Mouse (Mus musculus) heart, postnatal 0 days (tissue): ENCODE results near the gene Spata3. TPM values are rescaled to one million over a fixed set of nuclear protein-coding genes. Genes with fewer than 3 reads are reported as not detected.
A peak's percentile ranks its signal among the peaks of the same experiment; 100 is the strongest.
"Not testable (repeated sequence)": the region's sequence is repeated elsewhere in the genome, so short reads cannot be mapped to it uniquely, and the experiment has no call there.

Experiments used
- ATAC-seq: fragments of 200-750 bp; cut with Nextera tagmentation; 2 replicates; pipeline ENCODE4 v1.8.0; 2017; ENCODE audit warnings: low read depth, moderate number of reproducible peaks, moderate library complexity; ENCODE audit not compliant: insufficient read depth
- DNase-seq: peaks from one replicate; pipeline ENCODE4 v3.0.0-alpha.2; 2016; ENCODE audit warnings: low spot score
- H3K27ac ChIP-seq: fragments of 300-500 bp; sonication (generic); 2 replicates; pipeline ENCODE4 v1.5.1; 2014; ENCODE audit warnings: low read depth, mild to moderate bottlenecking
- H3K27me3 ChIP-seq: fragments of 300-500 bp; sonication (generic); 2 replicates; pipeline ENCODE4 v1.6.1; 2014; ENCODE audit warnings: low read length, mixed read lengths; ENCODE audit not compliant: control insufficient read depth, insufficient read depth
- H3K36me3 ChIP-seq: fragments of 300-500 bp; sonication (generic); replicated peaks from 2 replicates; pipeline ENCODE4 v1.6.1; 2014; ENCODE audit warnings: low read length, mixed read lengths; ENCODE audit not compliant: control insufficient read depth, insufficient read depth
- H3K4me1 ChIP-seq: fragments of 300-500 bp; sonication (generic); 2 replicates; pipeline ENCODE4 v1.6.1; 2014; ENCODE audit warnings: antibody characterized with exemption; ENCODE audit not compliant: control insufficient read depth, insufficient read depth
- H3K4me2 ChIP-seq: fragments of 300-500 bp; sonication (generic); 2 replicates; pipeline ENCODE4 v1.6.1; 2014; ENCODE audit warnings: low read depth, mild to moderate bottlenecking, low read length, moderate library complexity
- H3K4me3 ChIP-seq: fragments of 300-500 bp; sonication (generic); 2 replicates; pipeline ENCODE4 v1.5.1; 2014; ENCODE audit warnings: low read depth, low read length
- H3K9ac ChIP-seq: fragments of 300-500 bp; sonication (generic); replicated peaks from 2 replicates; pipeline ENCODE4 v1.6.1; 2014; ENCODE audit warnings: low read depth, low read length, mixed read lengths
- H3K9me3 ChIP-seq: fragments of 300-500 bp; sonication (generic); replicated peaks from 2 replicates; pipeline ENCODE4 v1.6.1; 2016; ENCODE audit warnings: low read length; ENCODE audit not compliant: control insufficient read depth
- CTCF ChIP-seq: IDR thresholded peaks from 2 replicates; pipeline ENCODE4 v1.5.1; 2016; ENCODE audit warnings: antibody characterized with exemption, control low read depth, low read depth
- EP300 ChIP-seq: IDR thresholded peaks from 2 replicates; pipeline ENCODE4 v1.6.1; 2016; ENCODE audit warnings: antibody characterized with exemption, low read depth
- WGBS: fragments of 180-500 bp; shearing (Covaris S2); extraction: QIAGEN DNeasy Blood & Tissue Kit; methylation state at CpG from one replicate; pipeline ENCODE4 v1.1.7; 2014; 5-methylcytosine and 5-hydroxymethylcytosine counted together
- polyA plus RNA-seq: library from polyadenylated mRNA; unstranded; fragments of >200 nt; fragmentation: Nextera tagmentation; extraction: Ambion mirVana; gene quantifications from 2 replicates; pipeline ENCODE4 v1.2.1, GENCODE M21; 2015
- total RNA-seq: library from RNA; depleted of rRNA; stranded (reverse); fragments of >200 nt; gene quantifications from 2 replicates; pipeline ENCODE4 v1.2.3, GENCODE M21; 2014; ENCODE audit warnings: low replicate concordance

The Spata3 gene
- total and polyA plus RNA-seq, 2 experiments from 2014 or later, result not detected

DNA sequence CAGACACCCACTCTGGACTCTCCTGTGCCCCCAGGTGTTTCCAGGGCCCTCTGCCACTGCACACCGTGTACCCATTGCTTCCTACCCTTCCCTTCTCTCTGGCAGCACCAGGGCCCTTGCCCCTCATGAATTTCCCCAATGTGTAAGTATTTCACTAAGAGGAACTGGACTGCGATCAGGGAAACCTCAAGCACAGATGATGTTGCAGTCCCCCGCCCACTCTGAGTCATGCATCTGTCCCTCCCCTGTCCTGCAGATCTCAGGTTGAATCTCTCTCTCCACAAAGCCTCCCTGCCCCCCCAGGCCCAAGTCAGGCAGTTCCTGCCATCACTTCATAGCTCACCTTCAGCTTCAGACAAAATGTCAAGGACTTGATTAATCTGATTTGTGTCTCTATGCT, 38.9 kb upstream of the Spata3 start:
- TF ChIP-seq CTCF (no peak), EP300 (no peak)
- DNase-seq, result no peak
- Histone ChIP-seq H3K4me2 (no peak overlapping the region), H3K36me3 (no peaks in the 10 kb centered on the region), H3K9me3 (no peaks in the 10 kb centered on the region), H3K27me3 (no peaks in the 10 kb centered on the region), H3K4me3 (no peak overlapping the region), H3K9ac (no peak overlapping the region), H3K4me1 (no peaks in the 10 kb centered on the region), H3K27ac (no peak overlapping the region)
- no peak for ATAC-seq
- 66% methylated on average over 3 of the region's 3 CpGs for WGBS

DNA sequence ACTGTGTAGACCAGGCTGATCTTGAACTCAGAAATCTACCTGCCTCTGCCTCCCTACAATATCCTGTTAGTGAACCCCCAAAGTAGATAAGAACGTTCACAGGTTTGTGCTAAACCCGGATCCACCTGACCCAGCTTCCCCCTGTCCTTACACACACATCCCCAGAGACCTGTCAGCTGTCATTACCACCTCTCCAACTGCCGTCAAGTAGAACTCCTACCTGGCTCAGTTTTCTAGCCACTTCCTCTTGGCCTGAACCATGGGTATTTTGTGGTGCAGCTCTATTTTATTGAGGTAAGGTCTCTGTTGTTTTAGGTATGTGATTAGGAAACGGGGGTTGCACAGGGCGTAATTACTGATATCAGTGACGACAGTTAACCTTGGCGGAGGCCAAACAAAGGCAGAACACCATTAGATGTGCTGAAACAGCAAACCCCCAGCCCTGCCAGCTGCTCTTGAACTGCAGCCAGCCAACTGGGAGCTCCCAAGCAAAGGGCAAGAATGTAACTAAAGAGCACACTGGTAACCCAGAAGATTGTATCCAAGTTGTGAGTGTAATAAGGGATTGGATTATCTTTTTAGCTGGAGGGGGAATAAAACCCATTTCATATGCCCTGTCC, 34.8 kb upstream of the Spata3 start:
- Histone ChIP-seq H3K27ac (no peak overlapping the region), H3K4me3 (no peak overlapping the region), H3K9me3 (no peaks in the 10 kb centered on the region), H3K36me3 (no peaks in the 10 kb centered on the region), H3K27me3 (no peaks in the 10 kb centered on the region), H3K4me2 (no peak overlapping the region), H3K9ac (no peak overlapping the region), H3K4me1 (no peaks in the 10 kb centered on the region; the same call in 1 of the 2 replicates)
- TF ChIP-seq EP300 (no peak), CTCF (no peak)
- WGBS, result 13% methylated on average over 7 of the region's 7 CpGs
- DNase-seq (peak; percentile 50), ATAC-seq (0 out of 2 replicates have a peak, but pooled peaks have one; percentile 24)

DNA sequence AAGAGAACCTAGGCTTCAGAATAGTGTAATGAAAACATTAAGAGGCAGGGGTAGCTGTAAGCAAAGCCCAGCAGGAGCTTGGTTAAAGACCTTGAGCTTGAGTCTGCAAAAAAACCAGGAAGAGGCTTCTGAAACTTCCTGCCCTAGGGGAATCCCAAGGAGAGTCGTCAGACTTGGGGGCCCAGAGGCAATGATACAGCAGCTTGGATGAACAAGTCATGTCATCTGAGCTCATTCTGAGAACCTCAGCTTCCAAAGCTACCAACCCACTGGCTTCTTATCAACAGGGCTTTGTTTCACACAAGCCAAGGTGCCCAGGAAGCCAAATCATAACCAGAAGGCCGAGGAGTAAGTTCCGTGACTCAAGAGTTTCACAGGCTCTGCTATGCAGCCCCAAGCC, 30.8 kb upstream of the Spata3 start:
- Histone ChIP-seq H3K9me3 (no peaks in the 10 kb centered on the region), H3K27ac (no peak overlapping the region), H3K36me3 (no peaks in the 10 kb centered on the region), H3K27me3 (no peaks in the 10 kb centered on the region), H3K4me2 (no peak overlapping the region), H3K4me1 (no peaks in the 10 kb centered on the region; the same call in 1 of the 2 replicates), H3K9ac (no peak overlapping the region), H3K4me3 (no peak overlapping the region)
- 77% methylated on average over 3 of the region's 3 CpGs for WGBS
- DNase-seq (no peak), ATAC-seq (no peak)
- TF ChIP-seq EP300 (no peak), CTCF (no peak)

DNA sequence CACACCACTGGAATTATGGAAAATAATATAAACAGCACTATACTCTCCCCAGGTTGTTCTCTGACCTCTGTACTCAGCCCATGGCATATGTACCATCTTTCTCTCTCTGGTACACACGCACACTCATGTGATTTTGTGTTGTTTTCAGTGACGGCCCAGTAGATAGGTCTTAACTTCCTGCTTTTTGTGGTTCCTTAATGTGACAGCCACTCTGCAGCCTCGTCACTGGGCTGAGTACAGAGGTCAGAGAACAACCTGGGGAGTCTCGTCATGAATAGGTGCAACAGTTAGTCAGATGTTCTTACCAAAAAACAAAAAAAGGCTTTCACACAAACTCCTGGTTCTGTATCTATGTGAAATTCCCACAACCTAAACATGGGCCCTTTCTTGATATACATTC, 28.3 kb upstream of the Spata3 start:
- 84% methylated on average over 4 of the region's 4 CpGs for WGBS
- Histone ChIP-seq H3K9me3 (no peaks in the 10 kb centered on the region), H3K9ac (no peak overlapping the region), H3K27ac (no peak overlapping the region), H3K4me1 (no peaks in the 10 kb centered on the region; the same call in 1 of the 2 replicates), H3K36me3 (no peaks in the 10 kb centered on the region), H3K4me3 (no peak overlapping the region), H3K4me2 (no peak overlapping the region), H3K27me3 (no peaks in the 10 kb centered on the region)
- no peak for TF ChIP-seq CTCF
- no peak for TF ChIP-seq EP300
- ATAC-seq (no peak), DNase-seq (no peak)

DNA sequence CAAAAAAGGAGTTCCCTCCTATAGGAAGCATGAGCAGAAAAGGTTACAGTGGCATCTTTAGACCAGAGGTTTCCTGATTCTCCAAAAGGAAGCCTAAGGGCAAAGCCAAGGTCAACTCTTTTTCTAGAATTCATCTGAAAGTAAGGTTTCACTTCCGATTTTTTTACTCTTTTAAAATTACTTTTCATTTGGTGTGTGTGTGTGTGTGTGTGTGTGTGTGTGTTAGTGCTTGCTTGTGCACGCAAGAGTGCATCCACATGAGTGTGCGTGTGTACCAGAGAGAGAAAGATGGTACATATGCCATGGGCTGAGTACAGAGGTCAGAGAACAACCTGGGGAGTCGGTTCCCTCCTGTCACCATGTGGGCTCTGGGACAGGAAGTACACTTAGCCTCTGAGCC, 27.7 kb upstream of the Spata3 start:
- H3K4me3 ChIP-seq, H3K36me3 ChIP-seq, H3K4me2 ChIP-seq, H3K27ac ChIP-seq, H3K27me3 ChIP-seq, H3K9ac ChIP-seq, ATAC-seq, H3K9me3 ChIP-seq, DNase-seq, H3K4me1 ChIP-seq: not testable (repeated sequence)
- WGBS, result 79% methylated on average over 4 of the region's 4 CpGs

DNA sequence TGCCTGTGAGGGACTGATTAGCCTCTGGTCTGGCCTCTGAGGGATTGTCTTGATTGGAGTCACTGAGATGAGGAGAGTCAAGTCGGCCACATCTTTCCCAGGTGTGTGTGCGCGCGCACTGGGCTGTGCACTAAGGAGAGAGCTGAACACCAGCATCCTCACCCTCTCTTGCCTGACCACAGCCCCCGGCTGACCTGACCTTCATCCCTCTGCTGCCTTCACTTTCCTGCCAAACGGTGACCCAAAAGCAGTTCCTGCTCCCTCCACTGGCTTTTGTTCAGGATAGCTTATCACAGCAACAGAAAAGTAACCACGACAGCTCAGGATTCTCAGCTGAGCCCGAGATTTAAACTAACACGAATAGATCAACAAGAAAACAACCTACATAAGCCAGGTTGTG, 24.4 kb upstream of the Spata3 start:
- H3K27me3 ChIP-seq, result no peaks in the 10 kb centered on the region
- DNase-seq (no peak), ATAC-seq (no peak)
- H3K27ac ChIP-seq, result no peak overlapping the region
- no peak overlapping the region for H3K9ac ChIP-seq
- TF ChIP-seq CTCF, result no peak
- no peak overlapping the region for H3K4me3 ChIP-seq
- no peaks in the 10 kb centered on the region for H3K9me3 ChIP-seq
- H3K4me1 ChIP-seq, result no peaks in the 10 kb centered on the region
- no peak overlapping the region for H3K4me2 ChIP-seq
- no peaks in the 10 kb centered on the region for H3K36me3 ChIP-seq
- WGBS, result 55% methylated on average over 9 of the region's 9 CpGs
